Mouse (Mus musculus) CH12.LX (cell line): Measurements from ENCODE around the gene Ung. TPM values are rescaled to one million over a fixed set of nuclear protein-coding genes. Genes with fewer than 3 reads are reported as not detected.

Experiments used
- DNase-seq: peaks from one replicate; pipeline ENCODE4 v3.0.0-alpha.2; 2013; ENCODE audit errors: extremely low read depth
- H3K27ac ChIP-seq: 2 replicates; pipeline ENCODE4 v1.5.1; 2012; ENCODE audit warnings: low read depth, mild to moderate bottlenecking, control low read depth, moderate library complexity; ENCODE audit not compliant: insufficient read depth
- H3K27me3 ChIP-seq: replicated peaks from 2 replicates; pipeline ENCODE3; 2012; ENCODE audit warnings: inconsistent platforms
- H3K36me3 ChIP-seq, 2 experiments: replicated peaks in 1 of 2; 2 replicates each; pipeline versions ENCODE3 to v1.6.1; 2012; ENCODE audit warnings: inconsistent platforms in 1 of 2, low read length in 1 of 2, mild to moderate bottlenecking in 1 of 2, mixed read lengths in 1 of 2, moderate library complexity in 1 of 2; ENCODE audit not compliant: control insufficient read depth in 1 of 2, insufficient read depth in 1 of 2
- H3K4me1 ChIP-seq, 2 experiments: 2 replicates each; pipeline ENCODE4 v1.6.1; 2012; ENCODE audit warnings: inconsistent platforms in 1 of 2, moderate library complexity in 1 of 2; ENCODE audit not compliant: insufficient read depth in 2 of 2, control insufficient read depth in 1 of 2
- H3K4me2 ChIP-seq: 2 replicates; pipeline ENCODE4 v1.6.1; 2012; ENCODE audit warnings: low read depth, mild to moderate bottlenecking, control low read depth; ENCODE audit not compliant: poor library complexity, insufficient read depth, severe bottlenecking
- H3K4me3 ChIP-seq, 3 experiments: fragments of 150-350 bp in 1 of 3; sonication (generic) in 1 of 3; replicated peaks in 1 of 3; 2 replicates each; pipeline versions ENCODE3 to v1.5.1; 2011 to 2012; ENCODE audit warnings: low read depth in 2 of 3, low read length in 2 of 3, mild to moderate bottlenecking in 2 of 3, moderate library complexity in 2 of 3, control low read depth in 1 of 3, improper control_type of control experiment in 1 of 3, inconsistent platforms in 1 of 3, mixed read lengths in 1 of 3; ENCODE audit not compliant: poor library complexity in 1 of 3
- H3K79me2 ChIP-seq: replicated peaks from 2 replicates; pipeline ENCODE4 v1.6.1; 2012; ENCODE audit warnings: mild to moderate bottlenecking, moderate library complexity; ENCODE audit not compliant: control insufficient read depth, poor library complexity, insufficient read depth, severe bottlenecking; ENCODE audit errors: extremely low read depth
- H3K9ac ChIP-seq: 2 replicates; pipeline ENCODE4 v1.6.1; 2012; ENCODE audit warnings: low read depth, mild to moderate bottlenecking, control low read depth, moderate library complexity; ENCODE audit not compliant: insufficient read depth
- H3K9me3 ChIP-seq: replicated peaks from 2 replicates; pipeline ENCODE3; 2012; ENCODE audit warnings: low read length, inconsistent platforms, mixed read lengths
- BHLHE40 ChIP-seq: IDR thresholded peaks from 2 replicates; pipeline ENCODE4 v1.6.1; 2011; ENCODE audit warnings: mild to moderate bottlenecking, low read depth, low read length, improper control_type of control experiment
- CHD2 ChIP-seq: IDR thresholded peaks from 2 replicates; pipeline ENCODE4 v1.6.1; 2011; ENCODE audit warnings: low read length, improper control_type of control experiment
- CTCF ChIP-seq, 2 experiments: IDR thresholded peaks in 1 of 2; conservative IDR thresholded peaks in 1 of 2; 2 replicates each; pipeline ENCODE4 v1.5.1; 2011 to 2012; ENCODE audit warnings: low read depth in 2 of 2, low read length in 2 of 2, improper control_type of control experiment in 1 of 2, inconsistent platforms in 1 of 2, mild to moderate bottlenecking in 1 of 2, moderate library complexity in 1 of 2
- EP300 ChIP-seq: IDR thresholded peaks from 2 replicates; pipeline ENCODE4 v1.6.1; 2011; ENCODE audit warnings: low read length, improper control_type of control experiment
- ETS1 ChIP-seq: conservative IDR thresholded peaks from 2 replicates; pipeline ENCODE4 v1.6.1; 2012; ENCODE audit warnings: low read depth, mild to moderate bottlenecking, inconsistent platforms, low read length, improper control_type of control experiment, moderate library complexity
- IRF4 ChIP-seq: IDR thresholded peaks from 2 replicates; pipeline ENCODE4 v1.6.1; 2014; ENCODE audit warnings: low read depth, mild to moderate bottlenecking, inconsistent platforms, low read length, improper control_type of control experiment
- JUN ChIP-seq: IDR thresholded peaks from 2 replicates; pipeline ENCODE4 v1.6.1; 2011; ENCODE audit warnings: low read depth, mild to moderate bottlenecking, low read length, improper control_type of control experiment, moderate library complexity; ENCODE audit not compliant: insufficient read depth
- JUND ChIP-seq: conservative IDR thresholded peaks from 2 replicates; pipeline ENCODE4 v1.6.1; 2011; ENCODE audit warnings: low read depth, low read length, improper control_type of control experiment
- KAT2A ChIP-seq: IDR thresholded peaks from 2 replicates; pipeline ENCODE4 v1.6.1; 2012; ENCODE audit warnings: low read length, improper control_type of control experiment, inconsistent platforms; ENCODE audit not compliant: insufficient replicate concordance
- MAFK ChIP-seq: IDR thresholded peaks from 2 replicates; pipeline ENCODE4 v1.6.1; 2011; ENCODE audit warnings: low read length, improper control_type of control experiment; ENCODE audit not compliant: insufficient replicate concordance
- MAX ChIP-seq: IDR thresholded peaks from 2 replicates; pipeline ENCODE4 v1.6.1; 2011; ENCODE audit warnings: low read length, improper control_type of control experiment
- MEF2A ChIP-seq: IDR thresholded peaks from 2 replicates; pipeline ENCODE4 v1.6.1; 2014; ENCODE audit warnings: low read depth, mild to moderate bottlenecking, inconsistent platforms, low read length, improper control_type of control experiment, borderline replicate concordance
- MXI1 ChIP-seq: IDR thresholded peaks from 2 replicates; pipeline ENCODE4 v1.6.1; 2011; ENCODE audit warnings: mild to moderate bottlenecking, low read depth, low read length, improper control_type of control experiment
- MYC ChIP-seq: IDR thresholded peaks from 2 replicates; pipeline ENCODE4 v1.6.1; 2011; ENCODE audit warnings: low read depth, mild to moderate bottlenecking, improper control_type of control experiment, low read length
- NELFE ChIP-seq: IDR thresholded peaks from 2 replicates; pipeline ENCODE4 v1.6.1; 2011; ENCODE audit warnings: low read depth, low read length, improper control_type of control experiment
- NRF1 ChIP-seq: IDR thresholded peaks from 2 replicates; pipeline ENCODE4 v1.6.1; 2014; ENCODE audit warnings: low read depth, mild to moderate bottlenecking, inconsistent platforms, low read length, improper control_type of control experiment, moderate library complexity
- POLR2AphosphoS2 ChIP-seq: IDR thresholded peaks from 2 replicates; pipeline ENCODE4 v1.6.1; 2011; ENCODE audit warnings: low read depth, low read length, improper control_type of control experiment
- RAD21 ChIP-seq: IDR thresholded peaks from 2 replicates; pipeline ENCODE4 v1.6.1; 2011; ENCODE audit warnings: low read depth, mild to moderate bottlenecking, low read length, improper control_type of control experiment, moderate library complexity
- SMC3 ChIP-seq: IDR thresholded peaks from 2 replicates; pipeline ENCODE4 v1.6.1; 2011; ENCODE audit warnings: low read depth, low read length, improper control_type of control experiment
- USF1 ChIP-seq: IDR thresholded peaks from 2 replicates; pipeline ENCODE4 v1.6.1; 2014; ENCODE audit warnings: low read depth, mild to moderate bottlenecking, inconsistent platforms, low read length, improper control_type of control experiment
- ZKSCAN1 ChIP-seq: IDR thresholded peaks from 2 replicates; pipeline ENCODE4 v1.6.1; 2012; ENCODE audit warnings: low read depth, inconsistent platforms, low read length, improper control_type of control experiment, borderline replicate concordance
- dilution Hi-C: fragments of 300-500 bp; cut with MboI; formaldehyde crosslinking; loops from 2 replicates; pipeline ENCODE4 v1.14.3; 2020; ENCODE audit warnings: low sequenced_read_pairs; ENCODE audit not compliant: extremely low pct_unique_long_range_greater_than_20kb, extremely low pct_ligation_motif_present
- in situ Hi-C: fragments of 300-500 bp; cut with MboI; formaldehyde crosslinking; loops from 3 replicates; pipeline ENCODE4 v1.14.3; 2019; ENCODE audit warnings: low sequenced_read_pairs, low pct_ligation_motif_present, low pct_unique_long_range_greater_than_20kb, mixed read lengths
- polyA plus RNA-seq: library from polyadenylated mRNA; unstranded; fragments of >175 nt; gene quantifications from 2 replicates; pipeline ENCODE4 v1.2.1, GENCODE M21; 2012; ENCODE audit warnings: low read depth; ENCODE audit not compliant: insufficient read length
- total RNA-seq, 2 experiments: library from RNA; depleted of rRNA; stranded (reverse); fragments of 300-350 nt in 1 of 2; fragments of >200 nt in 1 of 2; gene quantifications; 2 replicates each; pipeline ENCODE4 v1.2.3; 2012 to 2014

The Ung gene
- total RNA-seq (2012; rRNA removed) (39.1 and 53.4 TPM in 2 replicates), total RNA-seq (2014; rRNA removed) (43.5 and 51.9 TPM in 2 replicates), polyA plus RNA-seq (83.3 and 91.9 TPM in 2 replicates)

DNA sequence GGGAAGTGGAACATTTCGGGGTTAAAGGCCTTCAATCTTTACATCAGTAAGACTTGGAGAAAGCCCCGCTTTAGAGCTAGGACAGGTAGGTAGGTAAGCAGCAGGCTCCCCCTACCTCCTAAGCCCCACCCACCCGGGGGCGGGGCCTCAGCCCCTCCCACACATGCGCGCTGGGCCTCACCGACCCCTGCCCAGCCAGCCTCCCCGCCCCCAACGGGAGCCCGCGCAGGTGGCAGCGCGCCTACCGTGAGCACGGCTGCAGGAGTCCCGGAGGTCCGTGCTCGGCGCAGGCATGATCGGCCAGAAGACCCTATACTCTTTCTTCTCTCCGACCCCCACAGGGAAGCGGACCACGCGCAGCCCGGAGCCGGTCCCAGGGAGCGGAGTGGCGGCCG, at the start of gene Ung:
Gene Ung (plus strand): TSS at position 176 of the 395 bp plus-strand sequence.
- dilution Hi-C loops = no loop called here
- Histone ChIP-seq H3K27me3 (no peaks in the 10 kb centered on the region), H3K79me2 (peaks cover 9% of the 10 kb centered on the region), H3K4me3 (peak within 1 kb of the TSS; percentile 56 to 90 (median 63)), H3K9me3 (no peaks in the 10 kb centered on the region), H3K4me1 (peaks cover 13 to 60% of the 10 kb centered on the region in 2 experiments), H3K9ac (peak within 1 kb of the TSS; percentile 45)
- peak; percentile 75 for DNase-seq
- TF ChIP-seq MXI1 (no peak), NRF1 (peak; percentile 84)
- TF ChIP-seq, all 38 proteins: peak for 1
- Histone ChIP-seq H3K36me3 (peaks cover 14 to 34% of the 10 kb centered on the region in 2 experiments), H3K27ac (peak within 1 kb of the TSS; percentile 81), H3K4me2 (peak within 1 kb of the TSS; percentile 65)
- in situ Hi-C loops = loop anchor here (5.0 kb wide), 1 partner anchor 78 kb away; no protein-coding TSS in a partner anchor

DNA sequence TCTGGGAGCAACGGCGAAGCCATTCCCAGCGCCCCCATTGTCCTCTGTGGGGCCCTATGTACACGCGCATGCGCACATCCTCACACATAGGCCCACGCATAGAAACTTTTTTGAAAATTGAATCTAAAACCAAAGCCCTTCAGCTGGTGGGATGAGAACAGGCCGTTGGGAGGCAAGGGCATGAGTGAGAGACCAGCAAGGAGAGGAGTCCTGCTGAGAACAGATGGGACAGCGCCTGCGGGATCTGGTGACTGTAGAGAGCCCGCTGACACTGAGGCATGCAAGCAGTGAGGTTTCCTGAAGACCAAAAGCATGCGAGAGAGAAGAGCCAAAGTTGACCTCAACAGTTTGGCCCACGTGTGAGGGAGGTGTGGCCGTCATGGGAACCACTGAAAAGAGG, 44.7 kb upstream of the Ung start:
- Histone ChIP-seq H3K79me2 (no peaks in the 10 kb centered on the region), H3K4me2 (no peak overlapping the region), H3K27me3 (peaks cover 6% of the 10 kb centered on the region), H3K4me3 (no peak overlapping the region), H3K36me3 (no peaks in the 10 kb centered on the region), H3K4me1 (peaks cover 0 to 9% of the 10 kb centered on the region in 2 experiments; a peak in 2 of 4 replicates), H3K9ac (no peak overlapping the region), H3K9me3 (no peaks in the 10 kb centered on the region), H3K27ac (no peak overlapping the region)
- no peak for DNase-seq
- in situ Hi-C loops (no loop called here), dilution Hi-C loops (no loop called here)
- no peak for TF ChIP-seq SMC3
- no peak for TF ChIP-seq MAX
- TF ChIP-seq RAD21 = no peak
- no peak for TF ChIP-seq CTCF (conservative IDR thresholded peaks at IDR 0.05 in 1 of 2, IDR thresholded peaks at IDR 0.05 in 1 of 2; ENCODE audit: low read depth in 2 of 2, low read length in 2 of 2)
- TF ChIP-seq ETS1 = no peak
- no peak for TF ChIP-seq USF1
- no peak for TF ChIP-seq CHD2
- no peak for TF ChIP-seq MXI1
- no peak for TF ChIP-seq EP300
- no peak for TF ChIP-seq MYC
- no peak for TF ChIP-seq KAT2A
- no peak for TF ChIP-seq MEF2A
- no peak for TF ChIP-seq JUN
- TF ChIP-seq JUND = no peak
- no peak for TF ChIP-seq IRF4
- TF ChIP-seq BHLHE40 = no peak
- TF ChIP-seq NELFE = no peak
- TF ChIP-seq MAFK = no peak
- no peak for TF ChIP-seq POLR2AphosphoS2
- no peak for TF ChIP-seq ZKSCAN1
